Mouse (Mus musculus) forebrain, embryonic 14.5 days (tissue): ENCODE data around the gene Crip1. TPM values are rescaled to one million over a fixed set of nuclear protein-coding genes. Genes with fewer than 3 reads are reported as not detected.

Source experiments
- ATAC-seq: fragments of 200-750 bp; cut with Nextera tagmentation; 2 replicates; pipeline ENCODE4 v1.8.0; 2017; ENCODE audit warnings: mild to moderate bottlenecking, moderate library complexity
- DNase-seq: peaks from one replicate; pipeline ENCODE4 v3.0.0-alpha.2; 2015; ENCODE audit warnings: low spot score
- H3K27ac ChIP-seq: fragments of 300-500 bp; sonication (generic); 2 replicates; pipeline ENCODE4 v1.5.1; 2014; ENCODE audit warnings: low read depth, mild to moderate bottlenecking, control low read depth, low read length, moderate library complexity
- H3K27me3 ChIP-seq: fragments of 300-500 bp; sonication (generic); replicated peaks from 2 replicates; pipeline ENCODE4 v1.6.1; 2014; ENCODE audit warnings: low read length, control low read depth, mixed read lengths; ENCODE audit not compliant: control insufficient read depth, insufficient read depth
- H3K36me3 ChIP-seq: fragments of 300-500 bp; sonication (generic); 2 replicates; pipeline ENCODE4 v1.6.1; 2014; ENCODE audit warnings: low read length, control low read depth; ENCODE audit not compliant: control insufficient read depth, insufficient read depth
- H3K4me1 ChIP-seq: fragments of 300-500 bp; sonication (generic); 2 replicates; pipeline ENCODE4 v1.6.1; 2014; ENCODE audit warnings: antibody characterized with exemption, low read length, control low read depth; ENCODE audit not compliant: control insufficient read depth, insufficient read depth
- H3K4me2 ChIP-seq: fragments of 300-500 bp; sonication (generic); 2 replicates; pipeline ENCODE4 v1.6.1; 2014; ENCODE audit warnings: mild to moderate bottlenecking, control low read depth, low read length
- H3K4me3 ChIP-seq: fragments of 300-500 bp; sonication (generic); 2 replicates; pipeline ENCODE4 v1.5.1; 2014; ENCODE audit warnings: low read depth, low read length, control low read depth
- H3K9ac ChIP-seq: fragments of 300-500 bp; sonication (generic); 2 replicates; pipeline ENCODE4 v1.6.1; 2014; ENCODE audit warnings: mild to moderate bottlenecking, low read length, control low read depth, moderate library complexity
- H3K9me3 ChIP-seq: fragments of 300-500 bp; sonication (generic); replicated peaks from 2 replicates; pipeline ENCODE4 v1.6.1; 2016; ENCODE audit warnings: low read length, control low read depth, mixed read lengths; ENCODE audit not compliant: control insufficient read depth
- WGBS: fragments of 180-500 bp; shearing (Covaris S2); extraction: QIAGEN DNeasy Blood & Tissue Kit; methylation state at CpG from one replicate; pipeline ENCODE4 v1.1.7; 2014; 5-methylcytosine and 5-hydroxymethylcytosine counted together
- polyA plus RNA-seq: library from polyadenylated mRNA; unstranded; fragments of >200 nt; fragmentation: Nextera tagmentation; extraction: Ambion mirVana; gene quantifications from 2 replicates; pipeline ENCODE4 v1.2.1, GENCODE M21; 2014

Crip1 gene
- polyA plus RNA-seq, 1 experiment from 2014 or later: 46.1 TPM

GRCm38 (mm10) chr12:113136492-113137020 lies 9.6 kb upstream of the Crip1 start:
- 78% methylated on average over 17 of the region's 17 CpGs for WGBS
- Histone ChIP-seq H3K27ac (no peak overlapping the region; the same call in 1 of the 2 replicates), H3K9me3 (no peaks in the 10 kb centered on the region), H3K4me3 (no peak overlapping the region), H3K4me2 (no peak overlapping the region), H3K27me3 (no peaks in the 10 kb centered on the region), H3K9ac (no peak overlapping the region), H3K4me1 (peaks cover 17% of the 10 kb centered on the region), H3K36me3 (peaks cover 70% of the 10 kb centered on the region)
- DNase-seq: no peak
- no peak for ATAC-seq

DNA sequence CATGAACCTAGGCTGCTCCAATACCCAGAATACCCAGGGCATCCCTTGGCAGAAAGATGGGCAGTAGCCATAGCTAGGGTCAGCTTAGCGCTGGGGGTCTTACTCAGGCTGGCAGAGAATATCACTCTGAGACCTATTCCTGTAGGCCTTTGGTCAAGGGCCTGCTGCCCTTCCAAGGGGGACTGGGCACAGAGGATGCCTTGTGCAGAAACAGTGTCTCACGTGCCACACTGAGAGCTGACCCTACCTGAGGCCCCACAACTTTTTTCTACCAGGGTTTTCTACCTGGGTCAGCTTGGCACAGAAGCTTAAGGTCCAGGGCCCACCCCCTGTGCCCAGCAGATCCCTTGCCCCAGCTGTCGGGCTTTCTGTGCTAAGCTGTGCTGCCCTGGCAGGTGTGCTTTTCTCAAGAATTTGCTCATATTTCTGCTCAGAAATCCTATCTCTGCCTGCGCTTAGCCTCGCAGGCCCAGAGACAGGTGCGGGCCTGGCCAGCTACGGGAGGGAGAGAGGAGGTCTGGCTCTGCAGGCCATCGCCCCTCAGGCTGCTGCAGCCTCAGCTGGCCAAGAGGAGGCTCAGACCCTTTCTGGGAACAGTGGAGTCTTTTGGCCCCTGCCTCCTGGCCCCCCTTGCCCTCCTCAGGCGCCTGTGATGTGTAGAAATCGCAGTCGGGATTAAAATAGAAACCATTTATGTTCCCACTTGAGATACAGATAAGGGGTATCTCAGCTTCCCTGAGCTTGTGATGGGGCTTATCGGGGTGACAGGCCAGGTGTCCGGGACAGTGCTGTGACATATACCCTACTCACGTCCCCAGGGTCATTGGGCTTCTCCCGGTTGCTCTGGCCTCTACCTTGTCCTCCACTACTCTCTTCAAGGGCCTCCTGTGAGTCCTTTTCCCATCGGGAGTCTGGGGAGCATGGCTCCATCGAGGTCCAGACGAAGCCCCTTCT lies 8.6 kb upstream of the Crip1 start:
- DNase-seq (no peak), ATAC-seq (no peak)
- Histone ChIP-seq H3K9me3 (no peaks in the 10 kb centered on the region), H3K4me3 (no peak overlapping the region), H3K4me2 (no peak overlapping the region), H3K4me1 (peaks cover 27% of the 10 kb centered on the region), H3K27me3 (no peaks in the 10 kb centered on the region), H3K9ac (no peak overlapping the region), H3K36me3 (peaks cover 60% of the 10 kb centered on the region), H3K27ac (no peak overlapping the region)
- 89% methylated on average over 18 of the region's 18 CpGs for WGBS

DNA sequence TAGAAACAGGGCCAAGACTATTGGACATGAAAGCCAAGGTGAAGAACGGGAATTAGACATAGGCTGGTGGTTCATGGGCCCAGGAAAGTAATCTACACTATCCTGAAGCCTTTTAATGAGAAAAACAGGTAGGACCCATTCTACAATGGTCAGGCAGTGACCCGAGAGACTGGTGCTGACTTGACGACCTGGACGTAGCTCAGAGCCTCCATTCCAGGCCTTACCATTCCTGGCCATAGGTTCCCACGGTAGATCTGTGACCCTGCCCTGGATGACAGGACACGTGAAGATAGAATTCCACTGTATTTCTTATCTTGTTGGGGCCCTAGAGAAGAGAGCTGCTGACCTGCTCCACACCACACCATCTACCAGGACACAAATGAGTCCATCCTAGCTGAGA lies 7.8 kb upstream of the Crip1 start:
- H3K9ac ChIP-seq: peak overlapping the region; percentile 21; the same call in 1 of the 2 replicates
- no peaks in the 10 kb centered on the region for H3K27me3 ChIP-seq
- H3K4me3 ChIP-seq: no peak overlapping the region
- H3K27ac ChIP-seq: 0 out of 2 replicates have a peak overlapping the region, but pooled peaks have one; percentile 92
- ATAC-seq (no peak), DNase-seq (no peak)
- no peaks in the 10 kb centered on the region for H3K9me3 ChIP-seq
- H3K4me2 ChIP-seq: no peak overlapping the region
- WGBS: 78% methylated on average over 6 of the region's 6 CpGs
- peaks cover 31% of the 10 kb centered on the region for H3K4me1 ChIP-seq
- peaks cover 52% of the 10 kb centered on the region for H3K36me3 ChIP-seq

DNA sequence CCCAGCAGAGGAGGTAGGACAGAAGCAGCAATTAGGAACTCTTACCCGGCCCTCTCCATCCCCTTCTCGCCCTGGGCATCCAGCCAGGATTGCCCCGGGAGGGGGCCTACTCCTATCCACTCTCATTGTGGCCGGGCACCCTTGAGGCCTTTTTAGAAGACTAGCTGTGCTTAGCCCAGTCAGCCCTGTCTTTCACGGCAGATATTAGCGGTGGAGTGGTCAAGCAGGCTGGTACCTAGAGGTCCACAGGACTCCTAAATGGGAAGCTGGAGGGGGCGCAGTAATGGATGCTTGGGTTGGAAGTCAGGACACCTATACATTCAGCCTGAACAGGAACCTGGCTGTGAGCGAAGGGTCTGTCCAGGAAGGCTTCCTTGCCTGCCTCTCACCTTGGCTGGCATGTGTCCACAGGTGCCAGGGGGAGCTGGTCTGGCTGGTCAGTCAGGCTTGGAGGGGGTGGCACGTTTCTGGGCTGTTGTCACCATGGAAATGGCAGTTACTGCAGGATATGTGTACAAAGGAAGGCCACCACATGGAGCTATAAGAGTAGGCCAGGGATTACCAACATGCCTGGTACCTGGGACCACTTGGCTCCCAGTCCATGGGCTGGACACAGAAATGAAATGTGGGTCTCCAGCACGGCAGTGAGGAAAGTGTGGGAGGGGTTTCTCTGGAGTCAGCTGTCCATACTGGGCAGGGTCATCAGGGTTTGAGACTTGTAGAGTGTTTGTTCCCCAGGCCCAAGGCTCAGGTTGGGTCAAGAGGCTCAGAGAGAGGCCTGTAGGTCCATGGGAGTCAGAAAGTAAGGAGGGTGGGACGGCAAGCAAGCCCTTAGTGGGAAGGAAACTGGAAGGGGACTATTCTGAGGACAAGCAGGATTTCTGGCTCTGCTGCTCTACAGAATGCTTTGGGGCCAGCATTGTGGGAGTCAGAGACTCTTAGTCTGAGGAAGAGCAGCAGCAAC lies 6.9 kb upstream of the Crip1 start:
- peak; percentile 1 for ATAC-seq
- H3K36me3 ChIP-seq: peaks cover 52% of the 10 kb centered on the region

DNA sequence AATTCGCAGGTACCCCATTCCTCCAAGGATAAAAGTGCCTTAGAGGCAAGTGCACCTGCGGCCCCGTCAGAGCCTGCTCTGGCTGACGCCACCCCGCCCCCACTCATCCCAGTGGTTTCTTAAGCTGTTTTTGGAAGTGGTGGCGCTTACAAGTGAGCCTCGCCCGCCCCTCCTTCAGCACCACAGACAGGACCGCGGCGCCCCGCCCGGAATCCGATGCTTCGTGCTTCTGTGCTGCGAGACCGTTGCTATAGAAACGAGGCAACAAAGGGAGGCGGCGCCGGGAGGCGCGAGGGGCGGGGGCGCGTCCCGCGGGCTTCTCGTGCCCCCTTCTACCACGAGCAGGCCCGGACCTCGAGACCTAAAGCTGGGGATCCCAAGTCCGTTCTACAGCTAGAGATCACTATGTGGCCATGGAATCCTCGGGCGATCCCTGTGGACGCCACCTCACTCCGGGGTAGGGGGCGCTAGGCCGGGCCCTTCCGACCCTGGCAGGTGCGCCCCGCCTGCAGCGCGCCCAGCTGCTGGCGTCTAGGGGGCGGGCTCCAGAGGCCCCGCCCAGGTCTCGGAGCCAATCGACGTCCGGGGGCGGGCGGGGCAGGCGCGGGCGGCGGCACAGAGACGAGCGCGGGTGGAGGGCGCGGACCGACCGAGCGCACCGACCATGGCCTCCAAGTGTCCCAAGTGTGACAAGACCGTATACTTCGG lies 6.1 kb upstream of the Crip1 start, which contains the start of gene Crip2:
TSS of gene Crip2 (plus strand) at position 329 of the 708 bp plus-strand sequence.
- WGBS: under 1% methylated on average over 54 of the region's 68 CpGs
- H3K4me3 ChIP-seq: peak within 1 kb of the TSS; percentile 60
- H3K27ac ChIP-seq: peak within 1 kb of the TSS; percentile 92
- H3K27me3 ChIP-seq: no peaks in the 10 kb centered on the region
- H3K9ac ChIP-seq: peak within 1 kb of the TSS; percentile 78
- peaks cover 31% of the 10 kb centered on the region for H3K4me1 ChIP-seq
- DNase-seq (peak; percentile 97), ATAC-seq (peak; percentile 90)
- H3K4me2 ChIP-seq: peak within 1 kb of the TSS; percentile 79
- peaks cover 52% of the 10 kb centered on the region for H3K36me3 ChIP-seq
- no peaks in the 10 kb centered on the region for H3K9me3 ChIP-seq

More for the DNA sequence above, 6.9 kb upstream of the Crip1 start:
- 19% methylated on average over 11 of the region's 11 CpGs for WGBS
- peak; percentile 48 for DNase-seq
- H3K4me1 ChIP-seq: peaks cover 31% of the 10 kb centered on the region
- H3K4me3 ChIP-seq: peak overlapping the region; percentile 60
- H3K9me3 ChIP-seq: no peaks in the 10 kb centered on the region
- H3K4me2 ChIP-seq: peak overlapping the region; percentile 79
- no peaks in the 10 kb centered on the region for H3K27me3 ChIP-seq
- H3K9ac ChIP-seq: peak overlapping the region; percentile 78
- peak overlapping the region; percentile 92 for H3K27ac ChIP-seq

- Histone ChIP-seq H3K4me2 (peak overlapping the region; percentile 79), H3K9me3 (no peaks in the 10 kb centered on the region), H3K9ac (peak overlapping the region; percentile 78), H3K36me3 (peaks cover 52% of the 10 kb centered on the region), H3K27ac (peak overlapping the region; percentile 92), H3K4me3 (peak overlapping the region; percentile 60), H3K4me1 (peaks cover 31% of the 10 kb centered on the region), H3K27me3 (no peaks in the 10 kb centered on the region)
- WGBS: 1% methylated on average over 49 of the region's 49 CpGs
- no peak for ATAC-seq
- DNase-seq: peak; percentile 27
These were observed 5.3 kb upstream of the Crip1 start for GRCm38 (mm10) chr12:113140616-113141411.

DNA sequence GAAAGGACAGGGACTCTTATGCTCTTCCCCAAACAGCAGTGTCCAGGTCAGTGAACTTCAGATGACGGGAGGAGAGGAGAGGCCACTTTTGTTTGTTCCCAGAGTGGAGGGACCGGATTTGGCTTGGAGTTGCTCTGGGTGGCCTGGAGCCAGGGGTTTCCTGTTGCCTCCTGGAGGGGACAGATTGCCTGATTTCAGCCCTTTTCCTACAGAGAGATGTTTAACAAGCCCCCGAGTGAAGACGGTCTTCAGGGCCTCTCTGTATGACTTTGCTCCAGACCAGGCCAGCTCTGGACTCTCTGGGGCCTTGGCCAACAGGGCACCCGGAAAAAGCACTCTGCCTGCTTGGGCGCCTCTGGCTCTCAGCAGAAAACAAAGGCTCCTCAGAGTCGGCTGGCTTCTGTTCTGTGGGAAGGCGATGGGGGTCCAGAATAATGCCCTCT lies 4.6 kb upstream of the Crip1 start:
- 29% methylated on average over 8 of the region's 8 CpGs for WGBS
- Histone ChIP-seq H3K9me3 (no peaks in the 10 kb centered on the region), H3K4me2 (peak overlapping the region; percentile 79), H3K9ac (peak overlapping the region; percentile 78), H3K27me3 (no peaks in the 10 kb centered on the region), H3K36me3 (peaks cover 45% of the 10 kb centered on the region), H3K4me3 (peak overlapping the region; percentile 60), H3K4me1 (peaks cover 35% of the 10 kb centered on the region), H3K27ac (peak overlapping the region; percentile 54; the same call in 1 of the 2 replicates)
- DNase-seq (peak; percentile 22), ATAC-seq (no peak)
